Mouse (Mus musculus) mouse trophoblast stem cell (cell line): Measurements from ENCODE around the gene Cyb5r2.

Source experiments
- in situ Hi-C, 2 experiments: fragments of 300-500 bp; cut with MseI, MboI; formaldehyde crosslinking; loops; 2 replicates in 1 of 2; 3 replicates in 1 of 2; pipeline ENCODE4 v1.15.1; 2025

The Cyb5r2 gene

GRCm38 (mm10) chr7:107757308-107758151 is at the start of gene Cyb5r2:
Gene Cyb5r2 (minus strand): TSS chr7:107758032.
- in situ Hi-C loops: no loop called here

- in situ Hi-C loops: no loop called here
Observed at GRCm38 (mm10) chr7:107802138-107802537, 44.3 kb upstream of the Cyb5r2 start.

GRCm38 (mm10) chr7:107801108-107801507 is 43.3 kb upstream of the Cyb5r2 start, which contains the start of gene Ovch2:
Gene Ovch2 (minus strand): TSS chr7:107801208.
- in situ Hi-C loops: no loop called here

- in situ Hi-C loops: loop anchor here in 1 of 2 experiments (25.0 kb wide), 1 partner anchor 584 kb away; the partner anchor contains the start of gene Rbmxl2
Observed at GRCm38 (mm10) chr7:107796500-107796899, 38.7 kb upstream of the Cyb5r2 start.

GRCm38 (mm10) chr7:107787977-107788620 is 30.3 kb upstream of the Cyb5r2 start:
- in situ Hi-C loops: loop anchor here (5.0 to 25.0 kb wide), 3 partner anchors 36 to 576 kb away; partner anchors contain the start of gene Rbmxl2 (in 1 of the 2)

DNA sequence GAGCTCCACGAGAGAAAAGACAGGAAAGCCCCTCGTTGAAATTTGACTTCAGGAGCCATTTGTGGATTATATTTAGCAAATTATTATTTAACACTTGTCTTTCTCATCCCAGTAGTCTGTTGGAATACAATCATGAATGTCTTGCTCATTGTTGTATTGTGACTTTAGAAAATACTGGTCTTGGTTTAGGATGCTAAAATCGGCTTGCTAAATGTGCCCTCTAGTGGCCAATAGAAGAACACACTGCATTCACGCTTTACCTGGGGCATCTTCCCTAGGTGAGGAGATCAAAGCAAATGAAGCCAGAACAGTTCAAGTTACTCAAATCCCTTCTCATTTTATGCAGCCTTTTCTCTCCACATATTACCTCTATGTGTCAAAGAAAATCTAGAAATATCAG is 21.8 kb upstream of the Cyb5r2 start:
- in situ Hi-C loops: loop anchor here in 1 of 2 experiments (25.0 kb wide), 1 partner anchor 567 kb away; the partner anchor contains the start of gene Rbmxl2

- in situ Hi-C loops: loop anchor here in 1 of 2 experiments (25.0 kb wide), 1 partner anchor 566 kb away; the partner anchor contains the start of gene Rbmxl2
Observed at GRCm38 (mm10) chr7:107778216-107778615, 20.4 kb upstream of the Cyb5r2 start.

DNA sequence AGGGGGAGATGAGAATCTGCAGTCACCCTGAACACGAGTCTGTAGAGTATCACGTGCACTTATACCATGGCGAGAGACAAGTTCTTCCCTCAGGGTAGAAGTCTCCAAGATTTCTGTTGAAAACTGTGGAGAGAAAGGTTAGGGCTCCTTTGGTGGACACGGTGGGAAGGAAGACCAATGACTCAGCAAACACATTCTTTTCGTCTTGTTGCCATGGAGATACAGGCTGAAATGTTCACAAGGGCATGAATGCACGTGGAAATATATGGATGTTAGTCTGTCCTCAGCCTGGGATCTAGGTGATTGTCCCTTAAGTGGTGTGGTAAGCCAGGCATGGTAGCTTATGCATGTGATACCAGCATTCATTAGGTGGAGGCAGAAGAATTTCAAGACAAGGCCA is 13.0 kb upstream of the Cyb5r2 start:
- in situ Hi-C loops: no loop called here

- in situ Hi-C loops: no loop called here
Observed at GRCm38 (mm10) chr7:107756748-107757147, 1.1 kb downstream of the Cyb5r2 start.

GRCm38 (mm10) chr7:107755905-107756304 is 1.9 kb downstream of the Cyb5r2 start:
- in situ Hi-C loops: no loop called here

DNA sequence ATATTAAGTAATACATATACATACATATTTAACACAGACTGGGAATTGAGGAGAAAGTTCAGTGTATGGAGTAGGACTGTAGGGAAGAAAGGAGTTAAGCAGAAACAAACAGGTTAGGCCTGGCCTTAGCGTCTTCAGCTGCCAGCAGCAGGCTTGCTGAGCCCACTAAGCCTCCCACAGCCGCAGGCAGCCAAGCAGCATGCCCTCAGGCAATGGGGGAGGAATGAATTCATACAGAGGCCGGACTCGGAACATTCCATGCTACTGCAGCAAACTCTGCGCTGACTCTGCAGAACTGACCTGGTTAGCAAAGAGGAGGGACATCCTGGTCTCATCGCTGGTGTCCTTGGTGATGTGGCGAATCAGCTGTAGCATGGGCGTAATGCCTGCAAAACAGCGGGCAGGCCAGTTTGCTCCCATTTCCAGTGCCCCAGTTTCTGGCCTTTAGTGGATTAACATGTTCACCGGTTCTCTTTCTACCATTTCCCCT is 5.8 kb downstream of the Cyb5r2 start:
- in situ Hi-C loops: loop anchor here in 1 of 2 experiments (5.0 kb wide), 1 partner anchor 35 kb away; no protein-coding TSS in a partner anchor

- in situ Hi-C loops: loop anchor here (5.0 kb wide), 1 partner anchor 38 kb away; no protein-coding TSS in a partner anchor
Observed at GRCm38 (mm10) chr7:107749721-107750120, 8.1 kb downstream of the Cyb5r2 start.

DNA sequence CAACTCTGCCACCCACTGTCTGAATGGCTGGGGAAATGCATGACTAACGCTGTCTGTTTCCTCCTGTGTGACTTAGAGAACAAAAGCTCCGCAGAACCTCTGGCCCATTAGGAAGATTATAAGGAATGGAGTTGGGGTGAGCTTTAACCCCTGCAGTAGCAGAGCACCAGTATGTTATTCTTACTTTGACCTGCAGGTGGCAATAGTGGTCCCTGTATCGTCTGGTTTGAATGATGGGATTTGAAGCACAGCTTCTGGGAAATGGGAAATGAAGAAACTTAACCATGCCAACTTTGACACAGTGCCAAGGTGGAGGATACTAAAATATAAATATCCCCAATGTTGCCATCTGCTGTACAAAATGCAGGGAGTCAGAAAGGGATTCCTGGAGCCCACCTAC is 8.6 kb downstream of the Cyb5r2 start:
- in situ Hi-C loops: loop anchor here in 1 of 2 experiments (5.0 kb wide), 1 partner anchor 38 kb away; no protein-coding TSS in a partner anchor

DNA sequence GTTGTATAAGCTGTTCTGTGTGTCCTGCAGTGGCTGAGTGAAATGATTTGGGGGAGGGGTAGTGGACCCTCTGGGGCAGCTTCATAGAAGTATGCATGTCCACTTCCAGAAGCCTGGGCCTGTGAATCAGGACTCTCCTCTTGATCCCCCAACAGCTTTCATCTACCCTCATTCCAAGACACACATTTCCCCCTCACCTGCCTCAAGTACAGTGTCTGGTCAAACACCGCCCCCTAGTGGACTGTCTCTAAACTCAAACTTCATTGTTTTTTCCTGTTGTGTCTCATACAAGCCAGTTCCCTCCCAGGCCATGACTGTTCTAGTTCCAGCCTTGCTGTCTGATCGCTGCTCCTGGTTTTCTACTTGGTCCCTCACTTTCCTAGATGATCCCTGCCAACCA is 9.9 kb downstream of the Cyb5r2 start:
- in situ Hi-C loops: loop anchor here in 1 of 2 experiments (5.0 kb wide), 1 partner anchor 39 kb away; no protein-coding TSS in a partner anchor

DNA sequence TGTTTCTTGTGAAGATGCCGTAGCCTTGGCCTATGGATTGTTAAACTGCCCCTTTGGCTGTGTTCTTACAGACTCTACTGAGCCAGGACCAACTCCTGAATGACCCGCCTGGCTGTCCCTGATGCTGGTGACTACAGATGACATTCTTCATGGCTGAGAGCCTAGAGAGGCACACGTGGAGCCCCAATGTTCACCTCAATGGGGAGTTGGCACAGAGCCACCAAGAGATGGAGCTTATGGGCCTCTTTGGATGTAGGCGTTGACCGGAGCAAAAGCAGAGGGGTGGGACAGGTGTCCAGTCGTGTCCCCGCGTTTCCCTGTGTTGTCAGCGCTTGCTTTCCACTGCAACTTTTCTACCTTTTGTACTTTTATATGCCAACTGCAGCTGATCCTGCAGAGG is 10.4 kb downstream of the Cyb5r2 start:
- in situ Hi-C loops: loop anchor here in 1 of 2 experiments (5.0 kb wide), 1 partner anchor 40 kb away; no protein-coding TSS in a partner anchor

- in situ Hi-C loops: loop anchor here in 1 of 2 experiments (5.0 kb wide), 1 partner anchor 41 kb away; no protein-coding TSS in a partner anchor
Observed at GRCm38 (mm10) chr7:107746036-107746435, 11.8 kb downstream of the Cyb5r2 start.

DNA sequence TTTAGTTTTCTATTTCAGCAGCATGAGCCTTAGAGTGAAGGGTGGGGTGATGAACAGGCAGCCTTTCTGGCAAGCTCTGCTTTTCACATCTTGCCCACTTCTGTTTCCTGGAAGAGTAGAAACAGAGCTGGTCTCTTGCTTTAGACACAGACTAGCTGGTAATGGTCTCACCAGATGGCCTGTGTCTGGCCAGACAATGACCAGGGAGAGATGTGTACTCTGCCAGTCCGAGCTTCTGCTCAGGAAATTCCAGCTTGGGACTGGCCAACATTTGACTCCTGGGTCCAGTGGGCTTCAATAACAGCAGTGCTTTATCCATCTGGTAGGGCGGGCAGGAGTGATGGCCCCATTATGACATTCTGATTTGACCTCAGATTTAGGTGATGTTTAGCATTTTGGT is 12.7 kb downstream of the Cyb5r2 start:
- in situ Hi-C loops: loop anchor here in 1 of 2 experiments (5.0 kb wide), 1 partner anchor 42 kb away; no protein-coding TSS in a partner anchor

DNA sequence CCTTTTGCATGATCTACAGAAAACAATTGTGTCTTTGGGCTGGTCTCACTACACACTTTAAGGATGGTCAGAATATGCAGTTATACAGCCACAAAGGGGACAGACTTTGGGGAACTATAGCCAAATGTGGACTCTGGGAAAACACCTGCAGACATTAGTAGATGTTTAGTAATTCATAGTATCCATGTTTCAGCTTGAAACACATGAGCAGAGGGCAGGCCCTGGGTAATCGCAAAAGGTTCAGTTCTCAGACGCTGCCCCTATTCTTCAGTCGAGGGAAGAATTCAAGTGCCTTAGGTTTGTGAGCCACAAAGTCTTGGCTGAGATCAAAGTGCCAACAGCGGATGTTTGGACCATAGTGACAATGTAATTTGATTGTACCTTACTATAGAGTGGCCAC is 13.4 kb downstream of the Cyb5r2 start:
- in situ Hi-C loops: no loop called here

DNA sequence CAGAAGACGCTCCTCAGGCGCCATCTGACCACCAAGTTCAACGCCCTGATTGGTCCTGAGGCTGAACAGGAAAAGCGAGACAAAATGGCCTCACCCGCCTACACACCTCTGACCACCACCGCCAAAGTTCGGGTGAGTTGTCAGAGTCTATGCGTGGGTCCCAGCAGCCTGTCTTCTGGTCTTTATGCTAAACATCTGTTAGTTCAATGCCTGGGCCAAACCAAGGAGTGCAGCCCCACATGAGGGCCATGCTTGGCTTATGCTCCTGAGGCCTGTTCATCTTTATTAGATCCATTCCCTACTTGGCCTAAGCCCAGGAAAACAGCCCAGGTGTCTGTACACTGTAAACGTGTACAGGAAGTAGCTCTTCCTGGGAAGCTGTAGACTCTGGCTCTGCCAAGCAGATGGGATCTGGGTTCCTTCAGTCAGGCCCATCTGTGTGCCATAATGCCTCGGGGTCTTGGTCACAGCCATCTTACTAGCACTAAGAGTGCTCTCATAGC is 14.8 kb downstream of the Cyb5r2 start:
- in situ Hi-C loops: no loop called here

DNA sequence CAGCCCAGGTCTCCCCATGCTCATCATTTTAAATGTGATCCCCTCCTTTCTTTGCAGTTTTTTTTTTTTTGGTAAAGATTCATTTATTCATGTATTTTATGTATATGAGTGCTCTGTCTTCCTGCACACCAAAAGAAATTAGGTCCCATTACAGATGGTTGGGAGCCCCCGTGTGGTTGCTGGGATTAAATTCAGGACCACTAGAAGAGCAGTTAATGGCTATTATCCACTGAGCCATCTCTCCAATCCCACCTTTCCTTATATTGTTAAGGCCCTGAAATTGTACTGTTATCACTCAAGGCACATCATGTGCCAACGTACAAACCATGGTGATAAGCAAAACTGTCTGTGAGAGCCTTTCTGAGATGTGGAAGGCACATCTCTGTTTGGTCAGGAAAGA is 19.1 kb downstream of the Cyb5r2 start:
- in situ Hi-C loops: no loop called here

DNA sequence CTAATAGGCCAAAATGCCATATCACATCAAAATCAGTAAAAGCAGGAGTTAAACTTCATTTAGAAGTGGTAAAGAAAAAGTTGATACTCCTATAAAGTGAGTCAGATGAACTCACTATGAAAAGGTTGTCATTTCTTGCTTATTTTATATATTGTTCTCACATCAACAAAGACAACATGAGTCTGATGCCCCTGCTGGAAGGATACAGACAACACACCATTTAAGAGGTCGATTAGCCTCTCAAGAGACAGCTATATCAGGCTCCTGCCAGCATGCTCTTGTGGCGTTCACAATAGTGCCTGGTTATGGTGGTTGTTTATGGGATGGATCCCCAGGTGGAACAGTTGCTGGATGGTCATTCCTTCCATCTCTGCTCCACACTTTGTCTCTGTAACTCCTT is 24.7 kb downstream of the Cyb5r2 start:
- in situ Hi-C loops: no loop called here
